Mouse (Mus musculus) right cerebral cortex, postnatal 10 days (tissue): ENCODE results near the gene A4gnt.
"Not testable (repeated sequence)": the region's sequence is repeated elsewhere in the genome, so short reads cannot be mapped to it uniquely, and the experiment has no call there.

Experiments
- DNase-seq, 2 experiments: peaks; one replicate each; pipeline ENCODE4 v3.0.0; 2021; ENCODE audit warnings: low spot score in 2 of 2

Gene A4gnt

DNA sequence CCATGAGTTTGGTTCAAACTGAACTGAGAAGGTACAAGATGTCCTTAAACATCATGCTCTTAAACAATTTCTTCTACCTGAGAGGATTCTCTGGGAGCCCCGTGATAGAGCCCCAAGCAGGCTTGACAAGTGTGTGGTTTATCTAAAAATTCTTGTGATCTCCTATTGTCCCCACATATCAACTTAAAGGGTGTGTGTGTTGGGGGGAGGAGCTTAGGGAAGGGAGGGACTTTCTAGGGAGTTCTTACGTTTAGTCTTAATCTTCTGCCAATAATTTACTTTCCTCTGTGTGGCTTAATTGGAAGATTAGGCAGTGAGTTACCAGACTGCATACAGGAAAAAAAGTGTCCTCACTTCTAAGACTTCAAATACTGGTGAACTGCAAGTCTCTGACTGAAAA is at the start of gene A4gnt:
A4gnt (plus strand) TSS at position 301 of the 400 bp plus-strand sequence.
- DNase-seq, result no peak

DNA sequence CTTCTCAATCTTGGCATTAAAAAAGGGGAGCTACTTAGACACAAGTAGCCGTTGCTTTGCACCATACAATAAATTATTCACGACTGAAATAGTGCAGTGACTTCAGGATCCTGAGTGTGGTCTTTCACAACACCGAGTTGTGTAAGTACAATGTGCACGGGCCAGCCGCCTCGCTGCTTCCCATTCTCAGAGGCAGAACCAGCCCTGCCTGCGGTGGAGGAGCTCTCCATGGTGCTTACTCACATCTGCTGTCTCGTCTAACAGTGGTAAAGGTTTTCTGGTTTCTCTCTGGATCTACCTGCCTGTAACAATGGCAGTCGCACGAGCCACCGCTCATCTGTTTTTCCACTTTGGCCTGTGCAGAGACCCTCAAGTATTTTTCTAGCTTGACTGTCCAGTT is 48.6 kb upstream of the A4gnt start:
- peak in 1 of 2 experiments; percentile 42 for DNase-seq

DNA sequence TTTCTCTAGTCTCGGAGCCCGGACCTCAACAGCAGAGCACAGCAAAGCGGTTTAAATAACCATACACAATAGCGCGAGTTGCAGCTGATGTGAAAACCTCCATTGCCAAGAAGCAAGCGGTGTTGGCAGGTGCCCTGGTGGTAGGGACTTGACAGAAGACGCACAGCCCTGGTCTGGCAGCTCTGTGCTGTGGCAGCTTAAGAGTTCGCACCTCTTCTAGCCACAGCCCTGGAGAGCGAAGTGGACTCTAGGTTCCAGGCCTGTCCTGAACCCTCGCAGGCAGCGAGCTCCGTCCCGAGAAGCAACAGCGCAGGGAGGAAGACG is 44.3 kb upstream of the A4gnt start:
- peak; percentile 40 to 43 for DNase-seq

DNA sequence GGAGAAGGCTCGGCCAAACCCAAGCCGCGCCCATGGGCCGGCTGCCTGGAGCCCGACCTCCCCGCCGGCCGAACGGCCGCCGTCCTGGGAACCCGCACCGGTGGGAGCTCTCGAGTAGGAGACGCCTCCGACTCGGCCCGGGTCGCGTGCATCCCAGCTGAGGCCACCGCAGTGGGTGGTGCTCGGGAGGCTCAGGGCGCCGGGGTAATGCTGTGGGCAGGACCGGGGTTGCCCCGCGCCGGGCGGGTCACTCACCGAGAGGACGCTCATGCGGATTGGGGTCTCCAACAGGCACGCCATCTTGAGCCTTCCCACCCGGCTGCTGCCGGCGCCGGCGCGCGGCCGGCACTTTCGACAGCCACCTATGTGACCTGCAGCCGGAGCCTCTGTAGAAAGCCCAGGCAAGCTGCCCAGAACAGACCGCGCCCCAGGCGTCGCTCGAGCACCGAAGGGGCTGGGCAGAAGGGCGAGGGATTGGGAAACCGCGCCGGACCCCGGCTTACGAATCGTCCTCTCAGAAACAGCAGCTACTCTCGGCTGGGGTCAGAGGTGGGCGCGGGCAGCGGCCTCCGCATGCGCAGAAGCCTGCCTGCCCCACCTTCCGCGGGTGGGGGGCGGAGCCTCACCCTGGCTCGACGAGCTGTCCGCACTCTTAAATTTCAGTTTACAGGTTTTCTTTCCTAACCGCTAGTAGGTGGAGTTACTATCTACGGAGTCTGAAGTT is 43.8 kb upstream of the A4gnt start, which contains the start of gene Armc8:
Armc8 (minus strand) TSS at position 553 of the 724 bp plus-strand sequence.
- DNase-seq, result peak; percentile 93 to 94

DNA sequence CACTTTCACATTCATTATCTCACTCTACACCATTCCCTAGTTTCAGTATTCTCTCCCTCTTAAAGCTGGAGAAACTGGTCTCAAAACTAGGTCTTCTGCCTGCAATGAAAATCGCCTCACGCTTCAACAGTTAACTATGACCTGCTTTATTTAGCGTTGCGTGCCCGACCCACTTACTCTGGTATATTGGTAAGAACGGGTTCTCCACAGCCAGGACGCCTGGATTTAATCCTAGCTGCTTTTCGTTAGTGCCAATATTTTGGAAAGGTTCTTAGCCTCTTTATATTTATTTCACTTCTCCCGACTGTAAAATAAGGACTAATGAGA is 43.3 kb upstream of the A4gnt start:
- peak; percentile 32 to 45 for DNase-seq

DNA sequence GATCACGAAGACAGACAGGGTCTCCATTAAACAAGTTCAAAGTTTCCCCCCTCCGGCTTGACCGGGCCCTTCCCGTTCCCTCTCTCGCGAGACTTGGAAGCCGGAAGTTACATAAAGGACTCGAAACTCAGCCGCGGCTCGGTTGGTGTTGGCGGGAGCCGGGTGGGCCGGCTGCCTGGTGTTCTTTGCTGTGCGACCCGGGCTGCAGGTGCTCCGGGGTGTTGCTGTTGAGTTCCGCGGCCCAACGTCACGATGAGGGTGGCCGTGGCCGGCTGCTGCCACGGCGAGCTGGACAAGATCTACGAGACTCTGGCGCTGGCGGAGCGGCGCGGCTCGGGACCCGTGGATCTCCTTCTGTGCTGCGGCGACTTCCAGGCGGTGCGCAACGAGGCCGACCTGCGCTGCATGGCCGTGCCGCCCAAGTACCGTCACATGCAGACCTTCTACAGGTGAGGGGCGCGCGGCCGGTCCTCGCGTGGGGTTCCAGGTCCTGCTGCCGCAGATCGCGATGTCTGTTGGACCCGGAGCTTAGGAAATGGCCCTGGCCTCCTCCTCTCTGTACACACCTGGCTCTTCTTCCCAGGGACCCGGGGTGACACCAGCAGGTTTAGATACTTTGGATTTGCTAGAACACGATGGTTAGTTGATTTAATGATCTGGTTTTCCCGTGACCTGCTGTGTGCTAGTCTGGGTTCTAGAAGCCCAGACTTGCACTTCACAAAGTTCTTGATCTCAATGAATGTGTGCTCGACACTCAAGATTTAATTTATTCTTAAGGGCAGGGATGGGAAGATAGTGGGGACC is 36.4 kb upstream of the A4gnt start, which contains the start of gene Dbr1:
Dbr1 (plus strand) TSS at position 123 of the 804 bp plus-strand sequence.
- DNase-seq, result peak; percentile 96

DNA sequence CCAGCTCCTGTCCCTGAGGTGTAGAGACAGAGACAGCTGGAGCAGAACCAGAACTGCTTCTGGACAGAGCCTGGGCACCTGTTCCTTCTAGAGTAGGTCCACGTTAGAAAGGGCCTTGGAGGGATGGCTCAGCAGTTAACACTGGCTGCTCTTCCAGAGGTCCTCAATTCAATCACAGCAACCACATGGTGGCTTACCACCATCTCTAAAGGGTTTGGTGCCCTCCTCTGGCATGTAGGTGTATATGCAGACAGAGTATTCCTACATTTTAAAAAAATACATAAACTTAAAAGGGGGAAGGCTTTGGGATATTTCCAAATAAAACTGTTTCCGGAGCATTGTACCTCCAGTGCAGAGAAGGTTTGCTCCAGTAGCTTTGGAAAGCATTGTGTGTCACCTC is 31.6 kb upstream of the A4gnt start:
- peak; percentile 56 to 58 for DNase-seq

DNA sequence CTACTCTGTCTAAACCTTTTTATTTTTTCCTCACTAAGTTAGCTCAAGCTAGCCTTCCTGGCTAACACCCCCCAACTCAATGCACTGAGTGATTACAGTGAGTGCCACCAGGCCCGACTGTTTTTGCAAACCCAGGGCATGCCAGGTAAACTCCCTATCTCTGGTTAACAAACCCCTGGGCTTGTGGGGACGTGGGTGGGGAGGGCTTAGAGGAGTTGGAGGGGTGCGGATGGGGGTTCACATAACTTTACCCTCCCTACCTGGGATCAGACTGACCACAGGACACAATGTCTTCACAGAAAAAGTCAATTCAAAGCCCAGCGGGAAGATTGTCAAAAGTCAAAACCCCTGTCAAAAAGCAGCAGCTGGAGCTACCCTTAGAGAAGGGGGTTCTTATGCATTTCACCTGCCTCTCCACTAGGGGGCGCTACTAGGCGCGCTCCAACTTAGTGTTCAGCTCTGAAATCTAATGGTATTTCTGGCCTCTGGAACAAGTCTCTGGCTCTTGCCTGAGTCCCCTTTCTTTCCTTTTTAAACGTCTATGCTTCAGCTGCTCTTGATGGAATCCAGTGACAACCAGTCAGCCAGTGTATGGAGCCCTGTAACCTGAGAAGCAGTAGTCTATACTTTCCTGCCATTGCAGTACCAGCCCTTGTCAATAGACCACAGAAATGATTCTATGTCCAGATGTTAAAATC is 24.6 kb upstream of the A4gnt start:
- DNase-seq, result peak in 1 of 2 experiments; percentile 57

DNA sequence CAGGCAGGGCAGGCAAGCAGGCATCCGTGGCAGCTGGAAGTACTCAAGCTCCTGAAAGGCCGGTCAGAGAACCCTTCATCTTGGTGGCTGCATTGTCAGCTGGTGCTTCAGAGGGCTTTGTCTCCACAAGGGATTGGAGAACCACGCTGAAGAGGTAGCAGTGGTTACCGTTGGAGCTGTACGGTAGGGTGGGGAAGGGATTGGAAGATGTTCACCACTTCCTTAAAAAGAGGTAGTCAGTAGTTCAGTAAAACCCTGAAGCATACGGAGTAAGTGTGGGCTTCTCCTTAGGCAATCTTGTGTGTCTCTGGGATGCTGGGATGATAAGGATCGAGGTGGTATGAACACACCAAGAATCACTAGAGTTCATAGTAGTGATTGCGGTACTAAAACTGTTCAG is 21.2 kb upstream of the A4gnt start:
- no peak for DNase-seq

DNA sequence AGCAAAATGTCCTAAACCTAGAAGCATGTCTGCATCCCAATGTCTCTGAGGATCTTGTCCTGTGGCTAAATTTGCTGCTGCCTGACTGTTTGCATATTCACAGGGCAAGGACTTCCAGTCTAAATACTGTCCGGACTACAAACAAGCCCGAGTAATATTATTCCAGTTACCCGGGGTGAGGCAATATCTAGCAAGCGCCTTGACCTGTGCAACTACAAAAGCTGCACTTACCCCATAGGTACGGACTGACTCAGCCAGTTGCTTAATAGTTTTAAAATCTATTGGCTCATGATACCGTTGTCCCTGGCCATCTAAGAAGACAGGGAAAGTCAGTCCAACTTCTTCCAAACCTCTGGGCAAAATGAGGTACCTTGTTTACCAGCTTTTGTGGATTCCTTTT is 13.2 kb upstream of the A4gnt start:
- not testable (repeated sequence) for DNase-seq

DNA sequence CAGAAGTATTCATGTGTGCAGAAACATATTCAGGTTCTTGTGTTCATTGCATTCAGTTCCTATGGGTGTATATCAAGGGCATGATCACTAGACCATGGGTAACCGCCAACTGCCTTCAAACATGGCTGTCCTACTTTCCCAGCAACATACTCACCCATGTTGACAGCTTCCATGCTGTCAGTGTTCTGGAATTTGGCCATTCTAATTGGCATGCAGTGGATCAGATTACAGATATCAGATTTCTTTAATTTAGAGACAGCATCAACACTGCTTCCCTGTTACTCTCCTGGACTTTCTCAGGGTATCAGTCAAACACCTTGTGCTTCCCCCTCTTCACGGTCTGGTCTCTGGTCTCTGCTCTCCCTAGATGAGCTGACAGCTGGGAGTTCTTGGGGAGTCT is 8.7 kb upstream of the A4gnt start:
- no peak for DNase-seq

DNA sequence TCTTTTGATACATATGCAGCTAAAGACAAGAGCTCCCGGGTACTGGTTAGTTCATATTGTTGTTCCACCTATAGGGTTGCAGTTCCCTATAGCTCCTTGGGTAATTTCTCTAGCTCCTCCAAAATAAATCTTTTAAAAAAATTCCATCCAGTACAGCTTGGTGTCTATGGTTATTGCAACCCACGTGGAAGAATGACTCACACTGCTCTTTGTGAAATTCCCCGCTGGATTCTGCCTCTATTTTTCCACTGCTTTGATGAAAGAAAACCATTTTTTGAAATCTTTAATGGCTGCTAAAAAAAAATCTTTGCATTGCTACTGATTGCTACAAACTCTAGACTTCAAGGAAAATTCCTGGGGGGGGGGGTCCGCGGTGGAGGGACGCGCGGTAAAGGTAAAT is 7.4 kb downstream of the A4gnt start:
- DNase-seq, result no peak

DNA sequence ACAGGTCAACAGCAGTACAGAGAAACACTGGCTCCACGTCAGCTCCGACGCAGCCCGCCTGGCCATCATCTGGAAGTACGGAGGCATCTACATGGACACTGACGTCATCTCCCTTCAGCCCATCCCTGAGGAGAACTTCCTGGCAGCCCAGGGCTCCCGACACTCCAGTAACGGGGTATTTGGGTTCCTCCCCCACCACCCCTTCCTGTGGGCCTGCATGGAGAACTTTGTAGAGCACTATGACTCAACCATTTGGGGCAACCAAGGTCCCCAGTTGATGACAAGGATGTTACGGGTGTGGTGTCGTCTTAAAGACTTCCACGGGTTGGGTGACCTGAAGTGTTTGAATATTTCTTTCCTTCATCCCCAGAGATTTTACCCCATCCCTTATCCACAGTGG is 7.9 kb downstream of the A4gnt start:
- no peak for DNase-seq

DNA sequence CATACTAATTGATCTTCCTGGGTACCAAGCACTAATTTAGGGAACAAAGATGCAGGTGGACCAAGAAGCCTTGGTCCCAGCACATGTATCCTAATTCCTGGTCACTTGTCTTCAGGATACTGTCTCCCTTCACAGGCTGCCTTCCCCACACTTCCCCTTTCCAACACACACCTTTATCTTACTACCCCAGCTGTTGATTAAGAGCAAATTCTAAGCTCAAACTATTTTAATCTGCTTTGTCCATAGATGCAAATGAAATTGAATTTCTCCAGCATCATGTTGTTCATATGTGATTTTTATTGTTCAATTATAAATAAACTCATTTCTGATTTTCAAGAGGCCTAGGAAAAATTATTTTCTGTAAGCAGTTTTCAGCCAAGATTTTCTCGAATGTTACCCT is 9.7 kb downstream of the A4gnt start:
- DNase-seq, result no peak

DNA sequence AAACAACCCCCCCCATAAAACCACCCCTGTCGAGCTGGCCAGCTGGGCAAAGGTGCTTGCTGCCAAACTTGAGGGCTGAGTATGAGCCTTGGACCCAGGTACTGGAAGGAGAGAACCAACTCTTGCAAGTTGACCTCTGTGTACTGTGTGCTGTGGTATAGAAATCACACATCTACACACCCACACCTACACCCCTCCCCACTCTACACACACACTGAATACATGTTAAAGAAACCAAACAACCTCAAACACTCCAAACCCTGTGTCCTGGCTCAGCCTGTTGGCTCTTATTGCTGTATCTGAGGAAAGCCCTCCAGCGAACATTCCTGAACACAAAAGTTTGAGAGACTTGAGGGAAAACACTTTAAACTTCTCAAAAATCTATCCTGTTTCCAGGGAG is 10.7 kb downstream of the A4gnt start:
- DNase-seq, result no peak

DNA sequence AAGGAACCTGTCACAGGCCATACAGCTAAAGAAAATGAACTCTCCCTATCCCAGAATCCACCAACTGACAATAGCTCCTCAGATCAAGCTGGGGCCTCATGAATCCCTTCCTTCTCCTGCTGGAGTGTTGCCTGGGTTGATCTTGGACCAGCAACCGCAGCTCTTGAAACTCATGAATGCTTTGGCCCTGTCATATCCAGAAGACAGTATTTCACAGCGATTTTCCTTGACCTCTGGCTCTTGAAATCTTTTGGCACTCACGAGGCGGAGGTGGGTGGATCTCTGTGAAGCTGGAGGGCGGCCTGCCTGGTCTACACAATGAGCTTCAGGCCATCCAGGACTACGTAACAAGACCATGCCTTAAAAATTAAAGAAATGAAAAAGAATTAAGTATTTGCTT is 11.8 kb downstream of the A4gnt start:
- DNase-seq, result no peak

DNA sequence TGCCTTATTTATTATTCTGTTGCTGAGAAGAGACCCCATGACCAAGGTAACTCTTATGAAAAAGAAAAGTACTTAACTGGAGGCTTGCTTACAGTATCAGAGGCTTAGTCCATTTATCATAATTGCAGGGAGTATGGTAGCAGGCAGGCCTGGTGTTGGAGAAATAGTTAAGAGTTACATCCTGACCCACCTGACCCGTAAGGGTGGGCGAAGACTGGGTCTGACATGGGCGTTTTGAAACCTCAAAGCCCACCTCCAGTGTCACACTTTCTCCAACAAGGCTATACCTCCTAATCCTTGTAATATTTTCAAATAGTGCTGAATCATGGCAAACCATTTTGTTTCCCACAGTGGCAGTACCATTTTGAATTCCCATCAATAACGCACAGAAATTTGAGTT is 16.3 kb downstream of the A4gnt start:
- DNase-seq, result no peak

DNA sequence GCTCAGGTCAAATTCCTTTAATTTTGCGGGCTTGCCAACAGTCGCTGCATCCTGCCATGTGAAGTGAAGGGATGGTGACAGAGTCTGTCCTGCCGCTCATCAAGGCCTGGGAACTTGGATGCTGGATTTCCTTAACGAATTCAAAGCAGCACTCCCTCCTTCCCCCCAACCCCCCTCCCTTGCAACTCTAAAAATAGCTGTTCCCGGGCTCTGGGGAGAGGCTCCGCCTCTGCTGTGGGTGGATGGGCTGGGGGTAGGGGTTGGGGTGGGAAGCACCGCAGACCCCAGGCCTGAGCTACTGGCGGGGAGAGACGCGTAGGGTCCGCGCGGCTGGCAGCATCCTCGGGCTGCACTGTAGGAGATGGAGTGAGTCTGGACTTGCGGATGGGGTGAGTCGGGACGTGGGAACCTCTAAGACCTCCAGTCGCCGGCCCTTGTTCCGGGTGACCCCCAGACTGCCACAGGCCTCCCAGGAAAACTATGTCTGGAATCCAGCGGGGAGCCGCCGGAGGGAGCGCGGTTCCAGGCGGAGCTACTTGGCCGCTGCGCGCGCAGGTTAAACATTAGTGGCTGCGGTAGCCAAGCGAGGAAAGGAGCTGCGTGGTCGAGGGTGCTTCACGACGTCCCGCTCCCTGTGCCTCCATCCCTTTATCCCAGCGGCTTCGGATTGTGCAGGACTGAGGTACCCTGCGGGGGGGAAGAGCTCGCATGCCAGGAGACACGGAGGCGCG is 17.1 kb downstream of the A4gnt start, which contains the start of gene Dzip1l:
Dzip1l (plus strand) TSS at position 216 of the 731 bp plus-strand sequence.
- DNase-seq, result peak; percentile 86 to 89

DNA sequence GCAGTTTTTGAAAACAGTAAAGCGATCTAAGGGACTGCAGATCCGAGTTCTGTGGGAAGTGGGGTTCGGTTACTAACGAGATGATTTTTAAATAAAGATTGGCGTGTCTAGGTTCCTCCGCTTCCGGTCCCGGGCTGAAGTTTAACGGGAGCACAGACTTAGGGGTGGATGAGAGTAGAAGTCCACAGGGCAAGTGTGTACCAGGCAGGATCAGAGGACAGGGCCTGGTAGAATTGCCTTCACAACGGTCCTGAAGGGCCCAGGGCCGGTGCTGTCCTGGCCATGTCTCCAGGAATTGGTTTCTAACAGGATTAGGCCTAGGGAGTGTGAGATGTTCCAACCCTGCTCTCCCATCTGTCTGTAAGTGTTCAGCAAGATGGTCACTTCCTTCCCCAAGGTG is 17.8 kb downstream of the A4gnt start:
- DNase-seq, result no peak

DNA sequence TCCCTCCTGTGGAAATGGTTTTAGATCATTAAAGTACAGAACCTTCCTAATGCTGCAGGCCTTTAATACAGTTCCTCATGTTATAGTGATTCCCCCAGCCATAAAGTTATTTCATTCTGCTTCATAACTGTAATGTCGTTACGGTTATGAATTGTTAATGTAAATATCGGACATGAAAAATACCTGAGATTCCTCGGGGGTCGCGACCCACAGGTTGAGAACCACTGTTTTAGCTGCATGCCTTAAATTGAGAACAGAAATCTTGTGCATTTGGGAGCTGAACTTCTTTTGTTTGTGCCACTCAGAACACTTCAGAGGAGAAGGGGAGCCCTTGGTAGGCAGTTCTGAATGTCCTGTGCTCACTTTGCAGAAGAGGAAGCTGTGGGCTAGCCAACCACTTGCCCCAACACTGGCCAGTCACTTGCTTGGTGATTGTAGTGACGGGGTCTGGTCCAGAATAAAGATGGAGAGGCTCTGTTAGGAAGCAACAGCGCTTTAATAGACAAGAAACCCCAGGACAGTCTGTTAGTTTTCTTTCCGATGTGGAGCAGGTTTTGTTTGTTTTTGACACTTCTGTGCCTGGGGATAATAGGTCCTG is 18.3 kb downstream of the A4gnt start:
- peak; percentile 54 to 68 for DNase-seq

DNA sequence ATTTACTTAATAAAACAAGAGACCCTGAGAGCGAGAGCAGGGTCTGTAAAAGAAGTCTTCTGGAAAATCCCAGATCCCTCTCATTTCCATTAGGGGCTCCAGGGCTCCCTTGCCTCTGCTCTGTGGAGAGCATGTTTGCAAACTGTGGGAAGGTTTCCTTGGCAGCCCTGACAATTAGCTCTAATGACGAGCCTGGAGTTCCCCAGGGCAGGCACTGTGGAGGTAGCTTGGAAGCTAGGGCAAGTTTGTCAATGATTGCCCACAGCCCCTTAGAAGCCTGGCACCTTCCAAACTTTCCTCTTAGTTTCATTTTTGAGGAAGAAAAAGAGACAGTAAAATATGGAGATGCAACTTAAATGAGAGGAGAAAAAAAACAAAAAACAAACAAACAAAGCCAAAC is 19.5 kb downstream of the A4gnt start:
- DNase-seq, result peak; percentile 38 to 40
